Mouse (Mus musculus): ENCODE results near the gene Magi2.
A peak's percentile ranks its signal among the peaks of the same experiment; 100 is the strongest.

Magi2 gene

DNA sequence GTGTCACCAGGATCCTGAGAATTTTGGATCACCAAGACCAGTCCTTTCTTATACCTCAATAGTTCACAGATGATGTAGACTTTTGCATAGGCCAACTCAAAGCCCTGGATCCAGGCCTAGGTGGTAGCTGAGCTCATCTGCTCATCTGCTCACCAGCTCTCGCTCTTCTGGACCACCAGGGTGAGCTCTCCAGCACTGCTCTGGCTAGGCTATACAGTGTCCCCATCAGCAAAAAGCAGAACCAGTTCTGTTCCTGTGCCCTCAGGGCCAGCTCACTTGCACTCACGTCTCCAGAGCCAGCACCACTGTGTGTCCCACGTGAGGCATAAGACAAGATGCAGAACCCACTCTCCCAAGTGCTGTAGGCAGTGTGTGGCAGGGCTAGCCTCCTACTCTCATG, 747.0 kb downstream of the Magi2 start:
- DNase-seq: peak in 1 of 2 experiments; percentile 7

- DNase-seq: no peak
These were observed 754.7 kb downstream of the Magi2 start for GRCm38 (mm10) chr5:19981518-19981917.

- DNase-seq: no peak
These were observed 755.2 kb downstream of the Magi2 start for GRCm38 (mm10) chr5:19982031-19982430.

GRCm38 (mm10) chr5:19999486-19999885, 772.6 kb downstream of the Magi2 start:
- DNase-seq: no peak

- no peak for DNase-seq
These were observed 773.1 kb downstream of the Magi2 start for GRCm38 (mm10) chr5:19999912-20000311.

DNA sequence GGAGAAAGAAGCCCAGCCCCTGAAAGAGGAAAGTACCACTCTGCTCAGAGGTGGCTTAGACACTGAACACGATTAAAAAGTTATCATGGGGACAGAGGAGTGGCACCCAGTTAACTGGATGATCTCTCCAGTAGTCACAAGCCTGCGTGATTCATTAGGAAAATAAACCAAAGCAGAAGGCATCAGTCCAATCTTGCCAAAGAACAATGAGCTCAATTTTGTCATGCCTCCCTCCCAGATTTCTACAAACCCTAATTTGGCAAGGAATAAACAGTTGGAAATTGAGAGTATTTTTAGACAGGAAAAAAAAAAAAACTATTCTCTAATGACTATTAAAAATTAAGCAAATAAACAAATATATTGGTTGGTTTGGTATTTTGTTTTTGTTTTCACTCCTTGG, 779.8 kb downstream of the Magi2 start:
- no peak for DNase-seq

GRCm38 (mm10) chr5:20007246-20007645, 780.4 kb downstream of the Magi2 start:
- no peak for DNase-seq

DNA sequence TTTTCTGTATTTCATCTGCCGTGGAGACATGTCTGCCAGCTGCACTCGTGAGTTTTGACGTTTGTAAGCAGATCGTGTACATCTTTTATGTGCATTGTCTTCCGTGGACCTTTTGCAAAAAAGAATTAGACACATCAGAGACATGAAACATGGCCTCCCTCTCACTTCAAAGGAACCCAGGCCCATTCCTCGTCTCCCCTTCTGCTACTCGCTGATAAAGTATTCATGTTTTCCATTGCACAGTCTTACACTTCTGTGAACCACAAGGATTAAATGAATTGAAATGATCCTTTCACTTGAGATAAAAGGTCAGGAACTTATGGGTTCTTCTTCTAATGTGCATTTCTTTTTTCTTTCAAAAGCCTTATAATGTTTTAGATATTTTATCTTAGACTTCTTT, 783.4 kb downstream of the Magi2 start:
- DNase-seq: no peak

- DNase-seq: no peak
These were observed 791.2 kb downstream of the Magi2 start for GRCm38 (mm10) chr5:20018063-20018462.

DNA sequence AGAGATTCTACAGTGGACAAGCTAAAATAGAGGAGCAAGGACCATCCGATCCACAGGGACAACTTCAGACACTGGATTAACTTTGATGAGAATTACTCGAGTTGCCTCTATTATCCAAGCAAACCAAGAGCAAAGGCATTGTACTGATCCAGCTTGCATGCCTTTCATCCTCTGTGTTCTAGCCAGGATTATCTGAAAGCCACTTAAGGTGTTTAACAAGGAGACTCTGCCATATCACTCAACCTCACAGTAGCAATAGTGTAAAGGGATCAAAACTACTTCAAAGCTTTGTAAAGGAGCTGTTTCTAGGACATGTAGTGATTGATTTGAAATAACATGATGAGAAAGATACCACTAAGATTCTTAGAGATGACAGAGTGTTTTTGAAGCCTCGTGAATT, 819.8 kb downstream of the Magi2 start:
- DNase-seq: no peak

GRCm38 (mm10) chr5:20048386-20048785, 821.5 kb downstream of the Magi2 start:
- DNase-seq: no peak

DNA sequence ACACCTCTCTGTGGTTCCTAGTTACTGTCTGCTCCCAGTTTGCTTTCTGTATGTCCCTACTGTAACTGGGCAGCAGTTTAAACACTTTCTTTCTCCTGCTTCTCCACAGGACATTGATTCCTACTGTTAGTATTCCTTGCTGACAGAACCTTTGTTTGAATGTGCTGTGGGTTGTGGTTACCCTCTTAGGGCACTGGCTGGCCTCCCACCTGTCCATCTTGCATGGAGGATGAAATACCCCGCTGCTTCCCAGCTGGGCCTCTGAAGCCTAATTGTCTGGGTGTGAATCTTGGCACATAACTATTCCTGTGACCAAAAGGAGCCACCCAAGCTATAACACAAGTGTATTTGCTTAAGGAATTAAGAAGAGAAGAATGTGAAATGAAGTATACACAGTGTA, 823.4 kb downstream of the Magi2 start:
- DNase-seq: no peak

- DNase-seq: no peak
These were observed 828.2 kb downstream of the Magi2 start for GRCm38 (mm10) chr5:20055000-20055399.

GRCm38 (mm10) chr5:20056074-20056842, 829.4 kb downstream of the Magi2 start:
- DNase-seq: no peak

DNA sequence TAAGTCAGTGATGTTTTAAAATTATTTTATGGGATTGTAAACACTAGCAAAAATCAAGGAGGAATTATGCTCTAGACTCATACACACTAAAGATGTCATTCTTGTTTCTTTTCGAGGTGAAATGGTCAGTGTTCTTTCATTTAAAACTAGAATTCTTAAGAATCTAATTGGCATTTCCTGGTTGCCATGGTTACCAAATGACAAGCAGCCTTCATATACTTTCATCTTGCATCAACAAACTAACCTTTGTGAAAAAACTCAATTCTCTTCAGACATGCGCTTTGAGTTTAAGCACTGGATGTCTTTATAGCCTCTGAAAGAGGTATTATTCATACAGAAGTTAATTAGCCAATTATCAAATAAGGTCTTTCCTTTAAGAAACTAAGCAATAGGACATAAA, 830.0 kb downstream of the Magi2 start:
- DNase-seq: no peak

GRCm38 (mm10) chr5:20062011-20062410, 835.2 kb downstream of the Magi2 start:
- no peak for DNase-seq

DNA sequence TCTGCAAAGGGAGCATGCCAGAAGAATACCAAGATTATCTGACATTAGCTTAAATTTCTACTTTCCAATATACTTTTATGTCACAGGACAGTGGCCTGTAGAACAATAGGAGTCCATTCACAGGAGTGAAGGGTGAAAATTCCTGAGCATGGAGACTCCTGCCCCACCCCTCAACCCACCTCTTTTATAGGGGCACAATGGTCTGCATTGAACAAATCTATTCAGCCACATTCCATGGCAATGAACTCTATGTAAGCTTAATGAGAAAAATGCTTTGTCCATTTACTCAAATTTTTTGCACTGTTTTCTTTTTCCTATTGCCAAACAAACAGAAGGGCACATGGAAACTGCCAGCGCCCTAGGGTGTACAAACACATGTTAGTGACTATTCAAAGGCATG, 838.2 kb downstream of the Magi2 start:
- no peak for DNase-seq

DNA sequence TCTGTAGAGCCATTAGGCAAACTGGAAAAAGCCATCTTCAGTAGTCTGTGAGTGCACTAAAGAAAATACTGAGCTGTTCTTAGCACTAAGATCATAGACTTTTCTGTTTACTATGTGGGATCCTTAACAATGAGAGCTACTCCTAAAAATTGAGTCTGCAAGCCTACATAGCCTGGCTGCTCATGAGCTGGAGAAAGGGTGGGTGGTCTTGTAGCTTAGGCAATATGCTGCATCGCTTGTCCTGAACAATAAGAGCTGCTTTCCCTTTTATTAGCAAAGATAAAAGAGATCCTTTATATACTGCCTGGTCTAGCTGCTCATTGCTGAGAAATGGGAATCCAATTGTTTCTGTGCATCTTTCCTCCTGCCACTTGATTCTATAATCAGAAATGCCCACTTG, 841.7 kb downstream of the Magi2 start:
- DNase-seq: no peak

DNA sequence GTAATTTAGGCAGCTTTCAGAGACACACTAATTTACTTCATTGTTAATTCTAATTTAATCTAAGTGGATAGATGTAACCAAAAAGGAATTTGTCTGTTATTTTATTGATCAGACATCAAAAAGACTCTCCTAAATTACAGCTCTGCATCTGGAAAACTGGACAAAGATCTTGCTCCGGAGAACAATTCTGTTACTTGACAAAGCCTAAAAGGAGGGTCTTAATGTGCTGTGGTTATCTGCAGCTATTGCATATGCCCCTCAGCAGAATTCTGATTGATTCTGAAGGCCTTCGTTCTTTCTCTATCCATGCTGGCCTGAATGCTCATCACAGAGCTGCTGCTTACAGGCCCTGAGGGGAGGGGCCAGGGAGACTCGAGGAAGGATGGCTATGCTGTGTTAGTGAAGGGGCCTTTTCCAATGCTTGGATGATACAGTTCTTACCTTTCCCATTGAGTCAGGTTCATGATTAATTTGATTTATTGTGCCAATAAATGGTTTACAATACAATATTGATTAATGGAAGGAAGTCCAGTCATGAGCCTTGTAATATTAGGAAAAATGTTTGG, 842.2 kb downstream of the Magi2 start:
- DNase-seq: no peak

DNA sequence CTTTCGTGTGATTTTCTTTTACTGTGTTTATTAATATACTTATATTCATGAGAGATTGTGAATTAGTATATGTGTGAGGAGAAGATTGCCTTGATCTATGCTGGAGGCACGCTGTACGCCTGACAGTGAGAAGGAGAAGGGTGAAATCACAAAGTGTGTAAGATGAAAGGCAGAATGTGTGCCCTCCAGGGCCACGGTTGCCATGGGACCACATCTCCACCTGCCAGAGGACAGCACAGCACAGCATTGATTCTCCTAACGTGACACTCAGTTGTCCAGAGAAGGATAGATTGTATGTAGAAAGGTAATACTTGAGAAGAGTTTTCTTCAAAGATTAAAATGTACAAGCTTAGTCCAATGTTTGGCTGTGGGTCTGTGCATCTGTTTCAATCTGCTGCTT, 847.3 kb downstream of the Magi2 start:
- DNase-seq: no peak

DNA sequence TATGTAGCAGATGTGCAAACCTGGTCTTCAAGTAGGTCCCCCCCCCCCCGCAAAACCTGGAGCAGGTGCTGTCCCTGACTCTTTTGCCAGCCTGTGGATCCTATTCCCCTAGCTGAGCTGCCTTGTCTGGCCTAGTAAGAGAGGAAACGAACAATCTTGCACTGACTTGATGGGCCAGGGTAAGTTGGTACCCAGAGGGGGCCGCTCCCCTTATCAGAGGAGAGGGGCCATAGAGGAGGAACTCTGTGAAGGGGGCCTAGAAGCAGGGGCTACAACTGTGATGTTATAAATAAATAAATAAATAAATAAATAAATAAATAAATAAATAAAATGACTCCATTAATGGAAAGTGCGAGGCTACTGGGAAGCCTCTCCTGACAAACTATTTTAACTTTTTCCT, 848.0 kb downstream of the Magi2 start:
- DNase-seq: no peak

DNA sequence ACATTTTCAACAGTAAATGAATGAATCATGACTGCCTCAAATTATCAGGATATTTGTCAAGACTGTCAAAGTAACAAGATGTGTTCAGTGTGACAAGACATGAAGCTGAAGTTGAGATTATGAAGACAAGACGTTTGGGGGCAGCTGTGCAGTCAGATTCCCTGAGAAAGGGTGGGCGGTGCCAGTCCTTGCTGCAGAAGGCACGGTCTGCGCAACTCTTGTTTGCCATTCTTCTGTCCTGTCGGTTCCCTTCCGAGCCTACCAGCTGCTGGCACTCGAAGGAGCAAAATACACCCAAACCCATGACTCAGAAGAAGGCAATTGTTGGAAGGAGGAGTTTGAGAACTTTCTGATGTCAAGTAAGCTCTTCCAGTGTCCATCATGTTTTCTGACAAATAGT, 852.1 kb downstream of the Magi2 start:
- DNase-seq: no peak

GRCm38 (mm10) chr5:20080605-20081309, 853.9 kb downstream of the Magi2 start:
- DNase-seq: no peak

DNA sequence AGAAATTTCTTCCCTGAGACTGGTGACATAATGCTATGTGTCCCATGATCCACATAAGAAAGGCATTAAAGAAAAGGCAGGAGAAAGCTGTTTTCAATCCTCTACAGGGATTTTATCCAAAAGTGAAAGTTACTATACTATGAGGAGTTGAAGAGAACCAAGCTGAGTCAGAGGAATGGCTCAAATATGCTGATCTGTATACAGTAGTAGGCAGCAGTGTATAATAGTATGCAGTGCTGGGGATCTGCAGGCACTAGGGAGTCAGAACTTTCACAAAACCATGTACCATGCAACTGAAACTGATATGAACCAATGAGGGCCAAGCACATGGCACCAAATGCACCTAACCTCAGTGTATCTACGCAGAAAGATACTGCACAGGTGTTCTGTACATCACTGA, 855.5 kb downstream of the Magi2 start:
- DNase-seq: no peak

Measured in B cell, adult 2 months (primary cell).